Mouse (Mus musculus): ENCODE results near the gene Cggbp1. TPM values are rescaled to one million over a fixed set of nuclear protein-coding genes. Genes with fewer than 3 reads are reported as not detected.
"Not testable (repeated sequence)": the region's sequence is repeated elsewhere in the genome, so short reads cannot be mapped to it uniquely, and the experiment has no call there.

Gene Cggbp1
- polyA plus RNA-seq, 1 experiment from 2014 or later = 72.7 TPM

- Histone ChIP-seq H3K27ac (peak overlapping the region; percentile 95), H3K9me3 (no peaks in the 10 kb centered on the region), H3K27me3 (ENCODE audit: insufficient read depth, poor library complexity, severe bottlenecking) (no peaks in the 10 kb centered on the region), H3K36me3 (peaks cover 14% of the 10 kb centered on the region), H3K4me1 (replicated peaks) (peaks cover 27% of the 10 kb centered on the region), H3K4me3 (peak overlapping the region; percentile 94)
- DNase-seq (ENCODE audit: low spot score) = peak; percentile 49
- 8% methylated on average over 16 of the region's 16 CpGs for WGBS
Observed at GRCm38 (mm10) chr16:64850287-64851084, 1.3 kb upstream of the Cggbp1 start.

DNA sequence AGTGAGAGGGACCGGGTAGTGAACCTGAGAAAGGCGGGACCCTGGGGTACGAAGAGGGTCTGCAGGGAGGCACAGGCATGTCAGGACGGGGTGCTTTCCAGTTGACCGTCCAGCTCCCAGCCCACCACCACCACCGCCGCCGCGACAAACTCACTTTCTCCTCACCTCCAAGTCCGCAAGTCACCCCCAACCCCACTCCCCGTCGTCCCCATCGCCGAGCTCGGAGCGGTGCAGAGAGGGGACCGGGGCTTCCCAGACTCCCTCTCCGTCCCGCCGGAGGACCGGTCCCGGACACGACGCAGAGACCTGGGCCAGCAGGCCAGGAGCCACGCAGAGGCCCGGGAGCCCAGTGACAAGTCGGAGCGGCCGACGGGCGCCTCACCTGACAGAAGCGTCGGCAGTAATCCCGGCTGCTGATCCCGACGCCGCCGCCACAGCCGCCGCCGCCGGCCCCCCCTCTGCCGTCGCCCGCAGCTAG lies 672 bp upstream of the Cggbp1 start:
- Histone ChIP-seq H3K4me3 (peak overlapping the region; percentile 94), H3K36me3 (peaks cover 20% of the 10 kb centered on the region), H3K27ac (peak overlapping the region; percentile 95), H3K9me3 (no peaks in the 10 kb centered on the region), H3K27me3 (ENCODE audit: insufficient read depth, poor library complexity, severe bottlenecking) (no peaks in the 10 kb centered on the region), H3K4me1 (replicated peaks) (peaks cover 27% of the 10 kb centered on the region)
- no peak for DNase-seq (ENCODE audit: low spot score)
- WGBS = 1% methylated on average over 44 of the region's 45 CpGs

DNA sequence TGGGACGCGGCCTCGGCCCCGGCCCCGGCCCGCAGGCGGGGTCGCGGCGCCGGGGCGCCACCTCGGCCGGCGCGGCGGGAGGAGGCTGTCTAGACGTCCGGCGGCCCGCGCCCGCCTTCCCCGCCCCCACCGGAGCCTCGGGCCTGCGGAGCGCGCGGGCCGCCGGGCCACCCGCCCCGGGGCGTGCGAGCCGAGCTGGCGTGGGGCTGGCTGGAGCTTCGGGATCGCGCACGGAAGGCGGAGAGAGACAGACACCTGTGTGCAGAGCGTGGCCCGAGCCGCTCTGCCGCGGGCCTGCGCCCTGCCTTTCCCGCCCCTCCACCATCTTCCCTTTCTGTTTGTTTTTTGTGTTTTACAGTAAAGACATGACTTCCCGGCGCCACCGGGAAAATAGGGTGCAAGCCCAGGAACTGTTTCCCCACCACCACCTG lies 660 bp downstream of the Cggbp1 start:
- no peaks in the 10 kb centered on the region for H3K27me3 ChIP-seq (ENCODE audit: insufficient read depth, poor library complexity, severe bottlenecking)
- peak overlapping the region; percentile 94 for H3K4me3 ChIP-seq
- H3K4me1 ChIP-seq (replicated peaks) = peaks cover 27% of the 10 kb centered on the region
- WGBS = under 1% methylated on average over 51 of the region's 53 CpGs
- peak overlapping the region; percentile 95 for H3K27ac ChIP-seq
- H3K36me3 ChIP-seq = peaks cover 34% of the 10 kb centered on the region
- DNase-seq (ENCODE audit: low spot score) = peak; percentile 55
- no peaks in the 10 kb centered on the region for H3K9me3 ChIP-seq

DNA sequence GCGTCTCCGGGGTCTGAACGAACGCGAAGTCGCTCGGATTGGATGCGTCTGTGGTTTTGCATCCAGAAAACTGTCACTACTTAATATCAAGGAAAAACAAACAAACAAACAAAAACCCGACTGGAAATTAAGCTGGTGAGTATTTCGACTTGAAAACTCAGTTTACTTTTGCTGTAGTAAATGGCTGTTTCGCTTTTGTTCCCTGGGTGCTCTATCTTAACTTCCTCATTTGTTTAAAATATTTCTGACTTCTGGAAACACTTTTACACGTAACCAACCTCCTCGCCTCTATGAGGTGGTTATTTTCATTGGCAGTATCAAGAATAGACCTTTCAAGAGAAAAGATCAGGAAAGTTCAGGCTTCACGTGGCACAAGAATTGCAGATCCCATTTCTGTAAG lies 1.1 kb downstream of the Cggbp1 start:
- 10% methylated on average over 14 of the region's 14 CpGs for WGBS
- no peaks in the 10 kb centered on the region for H3K27me3 ChIP-seq (ENCODE audit: insufficient read depth, poor library complexity, severe bottlenecking)
- H3K27ac ChIP-seq = peak overlapping the region; percentile 95
- H3K9me3 ChIP-seq = no peaks in the 10 kb centered on the region
- peaks cover 27% of the 10 kb centered on the region for H3K4me1 ChIP-seq (replicated peaks)
- peaks cover 38% of the 10 kb centered on the region for H3K36me3 ChIP-seq
- H3K4me3 ChIP-seq = peak overlapping the region; percentile 94
- DNase-seq (ENCODE audit: low spot score) = no peak

DNA sequence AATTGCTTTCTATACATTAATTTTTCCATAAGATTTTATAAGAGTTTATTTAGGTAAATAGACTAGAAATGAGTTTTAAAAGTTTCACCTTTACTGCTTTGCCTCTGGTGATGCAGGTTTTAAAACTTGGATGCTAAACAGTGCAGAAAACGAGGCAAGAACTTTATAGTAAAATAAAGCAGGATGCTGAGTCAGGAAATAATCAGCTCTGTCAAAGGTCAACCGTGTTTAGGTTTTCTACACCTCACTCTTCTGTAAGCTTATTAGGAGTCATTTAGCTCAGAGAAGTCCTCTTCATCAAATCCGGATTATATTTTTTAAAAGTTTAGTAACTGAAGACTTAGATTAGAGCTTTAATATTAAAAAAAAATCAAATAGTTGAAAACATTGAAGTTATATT lies 5.2 kb downstream of the Cggbp1 start:
- Histone ChIP-seq H3K27ac (no peak overlapping the region), H3K4me3 (no peak overlapping the region), H3K4me1 (replicated peaks) (peaks cover 12% of the 10 kb centered on the region), H3K9me3 (no peaks in the 10 kb centered on the region), H3K36me3 (peaks cover 44% of the 10 kb centered on the region), H3K27me3 (ENCODE audit: insufficient read depth, poor library complexity, severe bottlenecking) (no peaks in the 10 kb centered on the region)
- no peak for DNase-seq (ENCODE audit: low spot score)
- 95% methylated on average over 3 of the region's 3 CpGs for WGBS

DNA sequence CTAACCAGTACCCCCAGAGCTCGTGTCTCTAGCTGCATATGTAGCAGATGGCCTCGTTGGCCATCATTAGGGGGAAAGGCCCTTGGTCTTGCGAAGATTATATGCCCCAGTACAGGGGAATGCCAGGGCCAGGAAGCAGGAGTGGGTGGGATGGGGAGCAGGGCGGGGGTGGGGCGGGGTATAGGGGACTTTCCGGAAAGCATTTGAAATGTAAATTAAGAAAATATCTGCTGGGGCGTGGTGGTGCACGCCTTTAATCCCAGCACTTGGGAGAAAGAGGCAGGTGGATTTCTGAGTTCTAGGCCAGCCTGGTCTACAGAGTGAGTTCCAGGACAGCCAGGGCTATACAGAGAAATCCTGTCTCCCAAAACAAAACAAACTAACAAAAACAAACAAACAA lies 14.0 kb downstream of the Cggbp1 start:
- not testable (repeated sequence) for H3K4me1 ChIP-seq (replicated peaks); DNase-seq (ENCODE audit: low spot score); H3K36me3 ChIP-seq; H3K27me3 ChIP-seq (ENCODE audit: insufficient read depth, poor library complexity, severe bottlenecking); H3K4me3 ChIP-seq; H3K27ac ChIP-seq; H3K9me3 ChIP-seq
- 85% methylated on average over 8 of the region's 8 CpGs for WGBS

- no peaks in the 10 kb centered on the region for H3K4me1 ChIP-seq (replicated peaks)
- 67% methylated on average over 6 of the region's 6 CpGs for WGBS
Observed at GRCm38 (mm10) chr16:64868613-64869012, 16.8 kb downstream of the Cggbp1 start.

DNA sequence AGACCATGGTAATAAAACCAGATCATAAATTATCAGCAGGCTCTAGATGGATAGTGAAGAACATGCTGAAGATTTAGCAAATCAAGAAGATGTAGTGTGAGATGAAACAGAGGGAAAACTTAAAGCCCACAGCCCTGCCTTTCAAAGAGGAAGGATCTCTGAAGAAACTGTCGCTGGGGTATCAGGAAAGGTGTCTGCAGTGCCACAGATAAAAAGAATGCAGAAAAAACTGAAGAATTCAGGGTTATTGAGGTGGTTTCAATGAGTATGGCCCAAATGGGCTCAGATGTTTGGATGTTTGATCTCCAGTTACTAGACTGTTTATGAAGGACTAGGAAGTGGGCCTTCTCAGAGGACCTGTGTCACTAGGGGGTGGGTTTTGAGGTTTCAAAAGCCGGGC lies 17.8 kb downstream of the Cggbp1 start:
- H3K27ac ChIP-seq = no peak overlapping the region
- H3K4me3 ChIP-seq = no peak overlapping the region
- no peaks in the 10 kb centered on the region for H3K9me3 ChIP-seq
- no peaks in the 10 kb centered on the region for H3K36me3 ChIP-seq
- no peaks in the 10 kb centered on the region for H3K27me3 ChIP-seq (ENCODE audit: insufficient read depth, poor library complexity, severe bottlenecking)
- H3K4me1 ChIP-seq (replicated peaks) = no peaks in the 10 kb centered on the region
- 88% methylated on average over 2 of the region's 2 CpGs for WGBS
- no peak for DNase-seq (ENCODE audit: low spot score)

More at GRCm38 (mm10) chr16:64868613-64869012, 16.8 kb downstream of the Cggbp1 start:
- Histone ChIP-seq H3K4me3 (no peak overlapping the region), H3K9me3 (no peaks in the 10 kb centered on the region), H3K27me3 (ENCODE audit: insufficient read depth, poor library complexity, severe bottlenecking) (no peaks in the 10 kb centered on the region), H3K27ac (no peak overlapping the region), H3K36me3 (no peaks in the 10 kb centered on the region)
- DNase-seq (ENCODE audit: low spot score) = no peak

DNA sequence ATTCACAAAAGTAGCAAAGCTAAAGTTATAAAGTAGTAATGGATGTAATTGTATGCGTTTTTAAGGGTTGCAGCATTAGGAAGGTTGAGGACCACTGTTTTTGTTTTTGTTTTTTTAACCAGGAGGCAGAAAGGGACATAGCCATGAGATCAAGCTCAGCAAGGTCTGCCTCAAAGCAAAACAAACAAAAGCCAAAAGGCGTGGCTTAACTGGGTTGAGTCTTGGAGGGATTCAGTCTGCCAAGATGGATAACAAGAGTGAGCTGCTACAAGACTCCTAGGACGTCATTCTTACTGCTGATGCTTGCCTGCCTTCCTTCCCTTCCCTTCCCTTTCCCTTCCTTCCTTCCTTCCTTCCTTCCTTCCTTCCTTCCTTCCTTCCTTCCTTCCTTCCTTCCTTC lies 20.5 kb downstream of the Cggbp1 start:
- DNase-seq (ENCODE audit: low spot score) = no peak
- Histone ChIP-seq H3K4me3 (0 out of 2 replicates have a peak overlapping the region, but pooled peaks have one; percentile 74), H3K27me3 (ENCODE audit: insufficient read depth, poor library complexity, severe bottlenecking) (no peaks in the 10 kb centered on the region), H3K36me3 (no peaks in the 10 kb centered on the region), H3K9me3 (no peaks in the 10 kb centered on the region), H3K4me1 (replicated peaks) (no peaks in the 10 kb centered on the region), H3K27ac (no peak overlapping the region)
- WGBS = 21% methylated on average over 3 of the region's 3 CpGs

GRCm38 (mm10) chr16:64872841-64873240 lies 21.0 kb downstream of the Cggbp1 start:
- Histone ChIP-seq H3K4me3 (peak overlapping the region; percentile 74), H3K9me3 (no peaks in the 10 kb centered on the region), H3K27me3 (ENCODE audit: insufficient read depth, poor library complexity, severe bottlenecking) (no peaks in the 10 kb centered on the region), H3K4me1 (replicated peaks) (no peaks in the 10 kb centered on the region), H3K36me3 (no peaks in the 10 kb centered on the region), H3K27ac (no peak overlapping the region)
- 14% methylated on average over 7 of the region's 7 CpGs for WGBS
- no peak for DNase-seq (ENCODE audit: low spot score)

- Histone ChIP-seq H3K4me3 (peak overlapping the region; percentile 74), H3K4me1 (replicated peaks) (no peaks in the 10 kb centered on the region), H3K27me3 (ENCODE audit: insufficient read depth, poor library complexity, severe bottlenecking) (no peaks in the 10 kb centered on the region), H3K27ac (peak overlapping the region; percentile 89), H3K9me3 (no peaks in the 10 kb centered on the region), H3K36me3 (no peaks in the 10 kb centered on the region)
- WGBS = 4% methylated on average over 29 of the region's 29 CpGs
- peak; percentile 72 for DNase-seq (ENCODE audit: low spot score)
Observed at GRCm38 (mm10) chr16:64873416-64874305, 21.9 kb downstream of the Cggbp1 start.

DNA sequence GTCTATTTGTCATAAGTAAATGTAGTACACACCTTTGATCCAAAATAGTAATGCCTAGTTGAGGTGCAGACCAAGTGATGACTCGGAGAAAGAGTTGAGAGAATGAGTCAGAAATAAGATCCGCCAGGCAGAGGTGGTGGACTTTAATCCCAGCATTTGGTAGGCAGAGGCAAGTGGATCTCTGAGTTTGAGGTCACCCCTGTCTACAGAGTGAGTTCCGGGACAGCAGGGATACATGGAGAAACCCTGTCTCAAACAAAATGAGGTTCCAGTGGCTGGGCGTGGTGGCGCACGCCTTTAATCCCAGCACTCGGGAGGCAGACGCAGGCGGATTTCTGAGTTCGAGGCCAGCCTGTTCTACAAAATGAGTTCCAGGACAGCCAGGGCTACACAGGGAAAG lies 23.6 kb downstream of the Cggbp1 start:
- Histone ChIP-seq H3K4me3 (no peak overlapping the region), H3K27me3 (ENCODE audit: insufficient read depth, poor library complexity, severe bottlenecking) (no peaks in the 10 kb centered on the region), H3K9me3 (no peaks in the 10 kb centered on the region), H3K4me1 (replicated peaks) (no peaks in the 10 kb centered on the region), H3K27ac (no peak overlapping the region), H3K36me3 (no peaks in the 10 kb centered on the region)
- DNase-seq (ENCODE audit: low spot score) = no peak
- WGBS = 97% methylated on average over 10 of the region's 10 CpGs

- H3K27me3 ChIP-seq (ENCODE audit: insufficient read depth, poor library complexity, severe bottlenecking) = no peaks in the 10 kb centered on the region
- no peaks in the 10 kb centered on the region for H3K9me3 ChIP-seq
- no peak overlapping the region for H3K4me3 ChIP-seq
- no peak for DNase-seq (ENCODE audit: low spot score)
- H3K4me1 ChIP-seq (replicated peaks) = no peaks in the 10 kb centered on the region
- H3K36me3 ChIP-seq = no peaks in the 10 kb centered on the region
- no peak overlapping the region for H3K27ac ChIP-seq
- 86% methylated on average over 1 of the region's 1 CpGs for WGBS
Observed at GRCm38 (mm10) chr16:64875822-64876221, 24.0 kb downstream of the Cggbp1 start.
